Mouse (Mus musculus) midbrain, embryonic 16.5 days (tissue): Measurements from ENCODE around the gene Sap30bp. TPM values are rescaled to one million over a fixed set of nuclear protein-coding genes. Genes with fewer than 3 reads are reported as not detected.

ENCODE experiments used
- ATAC-seq: fragments of 200-750 bp; cut with Nextera tagmentation; 2 replicates; pipeline ENCODE4 v1.8.0; 2017; ENCODE audit warnings: moderate TSS enrichment
- H3K27ac ChIP-seq: fragments of 300-500 bp; sonication (generic); 2 replicates; pipeline ENCODE4 v1.5.1; 2014; ENCODE audit warnings: mild to moderate bottlenecking, low read length, mixed read lengths
- H3K27me3 ChIP-seq: fragments of 300-500 bp; sonication (generic); 2 replicates; pipeline ENCODE4 v1.6.1; 2014; ENCODE audit warnings: low read depth, low read length, mixed read lengths; ENCODE audit not compliant: control insufficient read depth, insufficient read depth
- H3K36me3 ChIP-seq: fragments of 300-500 bp; sonication (generic); 2 replicates; pipeline ENCODE4 v1.6.1; 2014; ENCODE audit warnings: mild to moderate bottlenecking, low read length, moderate library complexity, mixed read lengths; ENCODE audit not compliant: control insufficient read depth, insufficient read depth
- H3K4me1 ChIP-seq: fragments of 300-500 bp; sonication (generic); 2 replicates; pipeline ENCODE4 v1.6.1; 2014; ENCODE audit warnings: mild to moderate bottlenecking, low read length, mixed read lengths; ENCODE audit not compliant: control insufficient read depth, insufficient read depth
- H3K4me2 ChIP-seq: fragments of 300-500 bp; sonication (generic); 2 replicates; pipeline ENCODE4 v1.6.1; 2014; ENCODE audit warnings: mild to moderate bottlenecking, low read length, mixed read lengths
- H3K4me3 ChIP-seq: fragments of 300-500 bp; sonication (generic); 2 replicates; pipeline ENCODE4 v1.5.1; 2014; ENCODE audit warnings: low read depth, mild to moderate bottlenecking, low read length, moderate library complexity, mixed read lengths
- H3K9ac ChIP-seq: fragments of 300-500 bp; sonication (generic); 2 replicates; pipeline ENCODE4 v1.6.1; 2014; ENCODE audit warnings: low read depth, low read length, mixed read lengths
- H3K9me3 ChIP-seq: fragments of 300-500 bp; sonication (generic); replicated peaks from 2 replicates; pipeline ENCODE4 v1.6.1; 2014; ENCODE audit warnings: mild to moderate bottlenecking, low read length, mixed read lengths; ENCODE audit not compliant: control insufficient read depth, poor library complexity, severe bottlenecking
- WGBS: fragments of 180-500 bp; shearing (Covaris S2); extraction: QIAGEN DNeasy Blood & Tissue Kit; methylation state at CpG from one replicate; pipeline ENCODE4 v1.1.7; 2014; 5-methylcytosine and 5-hydroxymethylcytosine counted together
- polyA plus RNA-seq: library from polyadenylated mRNA; unstranded; fragments of >200 nt; fragmentation: Nextera tagmentation; extraction: Ambion mirVana; gene quantifications from 2 replicates; pipeline ENCODE4 v1.2.1, GENCODE M21; 2015

The Sap30bp gene
- polyA plus RNA-seq, 1 experiment from 2014 or later: 49.0 TPM

GRCm38 (mm10) chr11:115962651-115963412, 29.8 kb downstream of the Sap30bp start:
- no peaks in the 10 kb centered on the region for H3K9me3 ChIP-seq
- no peak overlapping the region for H3K27ac ChIP-seq
- WGBS: 89% methylated on average over 9 of the region's 9 CpGs
- H3K27me3 ChIP-seq: no peaks in the 10 kb centered on the region
- H3K4me1 ChIP-seq: no peaks in the 10 kb centered on the region
- no peak overlapping the region for H3K9ac ChIP-seq
- no peak overlapping the region for H3K4me2 ChIP-seq
- H3K4me3 ChIP-seq: no peak overlapping the region
- ATAC-seq: no peak
- peaks cover 43% of the 10 kb centered on the region for H3K36me3 ChIP-seq

GRCm38 (mm10) chr11:115964977-115965604, 32.0 kb downstream of the Sap30bp start:
- Histone ChIP-seq H3K27ac (no peak overlapping the region), H3K4me1 (no peaks in the 10 kb centered on the region), H3K9ac (no peak overlapping the region), H3K4me2 (no peak overlapping the region), H3K27me3 (no peaks in the 10 kb centered on the region), H3K36me3 (peaks cover 40% of the 10 kb centered on the region), H3K9me3 (no peaks in the 10 kb centered on the region), H3K4me3 (no peak overlapping the region)
- 91% methylated on average over 10 of the region's 10 CpGs for WGBS
- ATAC-seq: no peak

GRCm38 (mm10) chr11:115968731-115969405, 35.8 kb downstream of the Sap30bp start:
- Histone ChIP-seq H3K9me3 (no peaks in the 10 kb centered on the region), H3K9ac (no peak overlapping the region), H3K36me3 (peaks cover 27% of the 10 kb centered on the region), H3K27me3 (peaks cover 6% of the 10 kb centered on the region), H3K4me2 (no peak overlapping the region), H3K27ac (no peak overlapping the region), H3K4me3 (no peak overlapping the region), H3K4me1 (no peaks in the 10 kb centered on the region)
- 66% methylated on average over 5 of the region's 5 CpGs for WGBS
- no peak for ATAC-seq

- 65% methylated on average over 15 of the region's 15 CpGs for WGBS
- Histone ChIP-seq H3K4me3 (no peak overlapping the region), H3K27ac (no peak overlapping the region), H3K4me2 (no peak overlapping the region), H3K9ac (no peak overlapping the region), H3K4me1 (no peaks in the 10 kb centered on the region), H3K27me3 (peaks cover 15% of the 10 kb centered on the region), H3K9me3 (no peaks in the 10 kb centered on the region), H3K36me3 (peaks cover 15% of the 10 kb centered on the region)
- ATAC-seq: no peak
Measured at GRCm38 (mm10) chr11:115970006-115970673, 37.1 kb downstream of the Sap30bp start.

GRCm38 (mm10) chr11:115971016-115971415, 37.9 kb downstream of the Sap30bp start:
- peaks cover 22% of the 10 kb centered on the region for H3K27me3 ChIP-seq
- no peak overlapping the region for H3K9ac ChIP-seq
- H3K9me3 ChIP-seq: no peaks in the 10 kb centered on the region
- H3K4me3 ChIP-seq: no peak overlapping the region
- ATAC-seq: no peak
- H3K4me2 ChIP-seq: no peak overlapping the region
- no peaks in the 10 kb centered on the region for H3K4me1 ChIP-seq
- WGBS: 55% methylated on average over 6 of the region's 6 CpGs
- peaks cover 10% of the 10 kb centered on the region for H3K36me3 ChIP-seq
- H3K27ac ChIP-seq: no peak overlapping the region

GRCm38 (mm10) chr11:115974309-115975082, 41.4 kb downstream of the Sap30bp start, which contains the start of gene Itgb4:
Itgb4 (plus strand) TSS chr11:115974709.
- Histone ChIP-seq H3K27me3 (peaks cover 29% of the 10 kb centered on the region), H3K27ac (no peak within 1 kb of the TSS), H3K4me1 (no peaks in the 10 kb centered on the region), H3K9me3 (no peaks in the 10 kb centered on the region), H3K4me2 (peak within 1 kb of the TSS; percentile 58), H3K36me3 (no peaks in the 10 kb centered on the region), H3K9ac (peak within 1 kb of the TSS; percentile 13; the same call in 1 of the 2 replicates), H3K4me3 (peak within 1 kb of the TSS; percentile 39)
- WGBS: 9% methylated on average over 54 of the region's 58 CpGs
- no peak for ATAC-seq

GRCm38 (mm10) chr11:115975083-115975420, 42.0 kb downstream of the Sap30bp start:
- Histone ChIP-seq H3K9me3 (no peaks in the 10 kb centered on the region), H3K4me1 (no peaks in the 10 kb centered on the region), H3K27me3 (peaks cover 29% of the 10 kb centered on the region), H3K9ac (peak overlapping the region; percentile 13; the same call in 1 of the 2 replicates), H3K36me3 (no peaks in the 10 kb centered on the region), H3K4me3 (peak overlapping the region; percentile 39), H3K4me2 (peak overlapping the region; percentile 58), H3K27ac (no peak overlapping the region)
- WGBS: 3% methylated on average over 18 of the region's 18 CpGs
- ATAC-seq: no peak

- Histone ChIP-seq H3K4me1 (no peaks in the 10 kb centered on the region), H3K9ac (no peak overlapping the region), H3K27me3 (peaks cover 29% of the 10 kb centered on the region), H3K4me2 (no peak overlapping the region), H3K9me3 (no peaks in the 10 kb centered on the region), H3K4me3 (no peak overlapping the region), H3K27ac (no peak overlapping the region), H3K36me3 (no peaks in the 10 kb centered on the region)
- WGBS: 29% methylated on average over 12 of the region's 12 CpGs
- no peak for ATAC-seq
Measured at GRCm38 (mm10) chr11:115975544-115975943, 42.5 kb downstream of the Sap30bp start.
